Mouse (Mus musculus) c-Kit-positive CD71-positive TER-119-negative erythroid progenitor cells, embryonic 14.5 days (primary cell): ENCODE measurements around the gene Kcns1.

Experiments used
- DNase-seq: peaks from one replicate; pipeline ENCODE4 v3.0.0-alpha.2; 2013; ENCODE audit warnings: low read depth

Kcns1 gene

DNA sequence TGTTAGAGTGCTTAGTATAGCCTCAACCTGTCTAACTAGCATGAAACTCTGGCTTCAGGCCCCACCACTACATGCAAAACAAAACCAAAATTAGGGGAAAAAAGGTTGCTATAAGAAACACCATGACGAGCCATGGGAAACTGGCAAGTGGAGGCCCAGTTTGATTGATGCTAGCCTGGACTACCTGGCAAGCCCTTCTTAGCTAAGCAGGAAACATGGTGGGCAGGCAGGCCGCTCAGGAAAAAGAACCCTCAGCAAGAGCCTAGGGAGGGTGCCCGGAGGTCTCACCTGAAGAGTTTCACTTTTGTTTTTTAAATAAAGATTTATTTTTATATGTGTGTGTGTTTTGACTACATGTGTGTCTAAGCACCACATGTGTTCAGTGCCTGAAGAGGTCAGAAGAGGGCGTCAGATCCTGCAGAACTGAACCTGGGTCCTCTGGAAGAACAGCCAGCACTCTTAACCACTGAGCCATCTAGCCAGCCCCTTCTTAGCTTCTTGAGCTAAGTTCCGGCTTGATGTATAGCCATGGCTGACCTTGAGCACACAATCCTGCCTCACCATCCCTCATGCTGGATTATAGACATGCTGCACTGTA is 47.6 kb downstream of the Kcns1 start:
- no peak for DNase-seq

DNA sequence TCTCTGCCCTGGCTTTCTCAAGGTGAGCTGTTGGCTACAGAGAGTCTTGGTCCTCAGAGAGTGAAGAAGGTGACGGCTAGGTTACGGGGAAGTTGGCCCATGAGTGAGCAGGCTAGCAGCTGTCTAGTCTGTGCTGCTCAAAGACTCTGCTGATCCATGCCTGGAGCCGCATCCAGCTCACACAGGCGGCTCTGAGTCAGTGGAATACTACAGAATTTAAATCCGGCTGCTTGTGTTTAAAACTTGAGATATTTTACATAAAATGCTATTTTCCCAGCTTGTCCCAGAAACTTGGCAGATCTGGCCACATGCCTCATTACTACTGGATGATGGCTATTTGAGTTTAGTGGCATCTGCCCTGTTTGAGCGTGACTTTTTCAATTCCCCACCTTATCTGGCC is 51.4 kb downstream of the Kcns1 start:
- no peak for DNase-seq

GRCm38 (mm10) chr2:164115531-164115930 is 55.4 kb downstream of the Kcns1 start:
- no peak for DNase-seq

DNA sequence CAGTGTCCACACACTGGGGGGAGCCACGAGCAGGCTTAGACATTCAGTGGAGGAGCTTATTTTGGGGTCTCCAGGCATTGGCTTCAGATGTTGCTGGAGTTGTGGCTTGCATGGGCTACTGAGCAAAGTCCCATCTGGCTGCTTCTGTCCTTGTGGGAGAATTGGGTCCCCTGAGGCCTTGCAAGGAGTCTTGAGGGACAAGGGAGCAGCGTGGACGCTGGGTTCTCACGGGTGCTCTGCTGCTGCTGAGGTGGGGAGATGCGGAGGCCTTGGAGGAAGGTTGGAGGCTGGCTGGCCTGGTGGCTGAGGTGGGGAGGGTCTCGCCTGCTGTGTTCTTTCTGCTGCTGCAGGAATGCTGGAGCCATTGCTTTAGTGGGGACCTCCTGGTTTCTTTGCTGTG is 56.9 kb downstream of the Kcns1 start:
- no peak for DNase-seq
